Comparison of ENCODE assay signal across 21 mouse cellular contexts in the genomic region with DNA sequence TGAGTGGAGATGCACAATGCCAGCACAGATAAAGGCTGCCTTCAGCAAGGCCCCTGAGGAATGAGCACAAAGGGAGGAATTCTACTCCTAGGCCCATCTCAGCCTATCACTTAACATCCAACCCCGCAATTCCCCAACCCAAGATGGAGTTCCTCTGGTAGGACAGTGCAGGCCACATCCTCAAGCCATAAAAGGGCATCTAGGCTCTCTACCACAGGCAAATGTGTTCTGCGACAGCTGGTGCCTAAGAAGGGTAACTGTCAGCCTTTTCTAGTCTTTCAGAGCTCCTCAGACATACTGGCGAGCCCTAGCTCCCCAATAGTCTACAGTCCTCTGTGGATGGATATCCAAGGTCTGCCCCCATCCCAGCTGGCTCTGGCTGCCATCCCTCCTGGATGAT.
"Had no signal": no experiment of that assay in that cellular context is flagged by ENCODE, and none has a peak within 500 bp of the region (broad histone marks: within the 10 kb centered on the region; RNA-seq: fewer than 3 reads in every experiment).

No protein-coding gene starts in this region.

- H3K4me3 ChIP-seq: lung, embryonic 15.5 days; megakaryocyte, embryonic 14.5 days; midbrain, embryonic 12.5 days; neural tube, embryonic 13.5 days; neural tube, embryonic 15.5 days had no signal

- DNase-seq: liver, postnatal 0 days; lung, adult 2 months; lung, postnatal 14 days; lung, postnatal 36 days; midbrain, embryonic 14.5 days; retina, postnatal 1 day; right cerebral cortex, adult 18-20 months; right cerebral cortex, postnatal 25 days; right cerebral cortex, postnatal 4 days; spleen, adult 18-20 months; thymus, adult 18-20 months; thymus, postnatal 14 days; thymus, postnatal 36 days had no signal

- H3K9me3 ChIP-seq: lung, embryonic 15.5 days; megakaryocyte, embryonic 14.5 days; midbrain, embryonic 12.5 days; neural tube, embryonic 13.5 days; neural tube, embryonic 15.5 days had no signal

- H3K9ac ChIP-seq: liver, postnatal 0 days; lung, embryonic 15.5 days; midbrain, embryonic 12.5 days; neural tube, embryonic 13.5 days; neural tube, embryonic 15.5 days had no signal

- H3K27ac ChIP-seq: lung, embryonic 15.5 days; macrophage; midbrain, embryonic 12.5 days; neural tube, embryonic 13.5 days; neural tube, embryonic 15.5 days had no signal

- ATAC-seq: liver, postnatal 0 days; lung, postnatal 0 days; midbrain, embryonic 16.5 days had no signal

- H3K4me1 ChIP-seq: lung, embryonic 15.5 days; midbrain, embryonic 12.5 days; neural tube, embryonic 13.5 days; neural tube, embryonic 15.5 days had no signal
